ENCODE assay signal across 11 mouse cellular contexts in the genomic region with DNA sequence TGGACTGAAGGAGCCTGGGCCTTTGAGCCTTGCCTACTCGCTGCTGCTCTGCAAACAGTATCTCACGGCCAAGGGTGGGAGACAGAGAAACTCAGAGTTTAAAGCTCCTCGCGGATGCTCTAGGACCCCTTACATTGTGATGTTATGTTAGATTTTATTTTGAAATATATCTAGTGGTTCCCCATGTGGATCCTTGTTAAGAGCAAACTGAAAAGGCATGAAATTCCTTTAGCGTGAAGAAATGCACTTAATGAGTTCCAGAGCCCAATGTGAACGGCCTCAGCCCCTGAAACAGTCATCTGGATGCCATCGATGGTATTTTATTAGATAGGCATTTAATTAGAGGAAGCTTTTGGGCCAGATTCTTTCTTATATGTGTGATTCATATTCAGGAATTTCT.
DNase-seq lines count a peak whose midpoint lies in the region; ATAC-seq lines count a peak whose summit lies in the region.
"Had no signal": no experiment of that assay in that cellular context is flagged by ENCODE, and none has a peak within 500 bp of the region (broad histone marks: within the 10 kb centered on the region; RNA-seq: fewer than 3 reads in every experiment).

No protein-coding gene starts in this region.

- DNase-seq in heart, postnatal 14 days: no peak
- DNase-seq in midbrain, embryonic 14.5 days: no peak
- peak; percentile 34 for DNase-seq in skeletal muscle tissue, adult 2 months (ENCODE audit: low read depth, low spot score)
- no peak for DNase-seq in frontal cortex, postnatal 25 days (ENCODE audit: low spot score in 2 of 2)
- no peak for DNase-seq in kidney, postnatal 25 days
- DNase-seq: lung, adult 18-20 months; right cerebral cortex, postnatal 14 days had no signal

- no peak overlapping the region for H3K4me2 ChIP-seq in heart, embryonic 14.5 days (ENCODE audit: low read length)
- H3K4me2 ChIP-seq in midbrain, embryonic 16.5 days (ENCODE audit: low read length): no peak overlapping the region
- no peak overlapping the region for H3K4me2 ChIP-seq in midbrain, embryonic 14.5 days (ENCODE audit: low read length)
- H3K4me2 ChIP-seq in embryonic facial prominence, embryonic 15.5 days (replicated peaks): no peak overlapping the region

- no peaks in the 10 kb centered on the region for H3K9me3 ChIP-seq in heart, embryonic 14.5 days (ENCODE audit: control insufficient read depth, low read length)
- no peaks in the 10 kb centered on the region for H3K9me3 ChIP-seq in midbrain, embryonic 16.5 days (replicated peaks; ENCODE audit: control insufficient read depth, low read length, poor library complexity, severe bottlenecking)
- no peaks in the 10 kb centered on the region for H3K9me3 ChIP-seq in midbrain, embryonic 14.5 days (ENCODE audit: control insufficient read depth, low read length)
- H3K9me3 ChIP-seq in embryonic facial prominence, embryonic 15.5 days (replicated peaks): no peaks in the 10 kb centered on the region

- no peak overlapping the region for H3K4me3 ChIP-seq in heart, embryonic 14.5 days (ENCODE audit: control insufficient read depth in 1 of 2, insufficient read depth in 1 of 2, low read depth in 1 of 2, low read length in 2 of 2)
- H3K4me3 ChIP-seq in midbrain, embryonic 16.5 days (ENCODE audit: low read depth, low read length): no peak overlapping the region
- H3K4me3 ChIP-seq in midbrain, embryonic 14.5 days (replicated peaks; ENCODE audit: low read depth, low read length): no peak overlapping the region
- H3K4me3 ChIP-seq in embryonic facial prominence, embryonic 15.5 days (replicated peaks): no peak overlapping the region

- 57% methylated on average over 7 of the region's 7 CpGs for WGBS in heart, embryonic 14.5 days
- 51% methylated on average over 7 of the region's 7 CpGs for WGBS in midbrain, embryonic 16.5 days
- WGBS in midbrain, embryonic 14.5 days: 65% methylated on average over 7 of the region's 7 CpGs
- WGBS in embryonic facial prominence, embryonic 15.5 days: 28% methylated on average over 7 of the region's 7 CpGs

- H3K27me3 ChIP-seq in heart, embryonic 14.5 days (ENCODE audit: control insufficient read depth, insufficient read depth, low read length): no peaks in the 10 kb centered on the region
- no peaks in the 10 kb centered on the region for H3K27me3 ChIP-seq in midbrain, embryonic 16.5 days (ENCODE audit: control insufficient read depth, insufficient read depth, low read depth, low read length)
- H3K27me3 ChIP-seq in midbrain, embryonic 14.5 days (ENCODE audit: control insufficient read depth, insufficient read depth, low read length): no peaks in the 10 kb centered on the region
- no peaks in the 10 kb centered on the region for H3K27me3 ChIP-seq in embryonic facial prominence, embryonic 15.5 days

- H3K36me3 ChIP-seq in heart, embryonic 14.5 days (ENCODE audit: control insufficient read depth, insufficient read depth, low read length): peaks cover 44% of the 10 kb centered on the region
- H3K36me3 ChIP-seq in midbrain, embryonic 16.5 days (ENCODE audit: control insufficient read depth, insufficient read depth, low read length): peaks cover 11% of the 10 kb centered on the region
- peaks cover 25% of the 10 kb centered on the region for H3K36me3 ChIP-seq in midbrain, embryonic 14.5 days (ENCODE audit: control insufficient read depth, insufficient read depth, low read length)
- peaks cover 32% of the 10 kb centered on the region for H3K36me3 ChIP-seq in embryonic facial prominence, embryonic 15.5 days

- 0 out of 2 replicates have a peak overlapping the region, but pooled peaks have one; percentile 3 for H3K9ac ChIP-seq in heart, embryonic 14.5 days (ENCODE audit: low read length)
- H3K9ac ChIP-seq in midbrain, embryonic 16.5 days (ENCODE audit: low read depth, low read length): no peak overlapping the region
- H3K9ac ChIP-seq in midbrain, embryonic 14.5 days (replicated peaks; ENCODE audit: low read length): no peak overlapping the region
- H3K9ac ChIP-seq in embryonic facial prominence, embryonic 15.5 days: no peak overlapping the region

- peaks cover 17 to 31% of the 10 kb centered on the region in 2 experiments for H3K4me1 ChIP-seq in heart, embryonic 14.5 days (ENCODE audit: control insufficient read depth in 2 of 2, insufficient read depth in 2 of 2, low read length in 2 of 2)
- H3K4me1 ChIP-seq in midbrain, embryonic 16.5 days (ENCODE audit: control insufficient read depth, insufficient read depth, low read length): no peaks in the 10 kb centered on the region
- H3K4me1 ChIP-seq in midbrain, embryonic 14.5 days (ENCODE audit: control insufficient read depth, insufficient read depth, low read length): no peaks in the 10 kb centered on the region
- peaks cover 40% of the 10 kb centered on the region for H3K4me1 ChIP-seq in embryonic facial prominence, embryonic 15.5 days

- ATAC-seq in heart, embryonic 14.5 days (ENCODE audit: insufficient number of reproducible peaks, insufficient read depth, low FRiP score, low read depth): no peak
- ATAC-seq in midbrain, embryonic 16.5 days: no peak
- no peak for ATAC-seq in midbrain, embryonic 14.5 days (ENCODE audit: low FRiP score, low TSS enrichment)
- ATAC-seq in embryonic facial prominence, embryonic 15.5 days (ENCODE audit: insufficient number of reproducible peaks, low FRiP score, low TSS enrichment, low read depth): peak; percentile 75
- ATAC-seq: activated CD4-positive, CD25-positive, alpha-beta regulatory T cell, adult 4 months had no signal

- H3K27ac ChIP-seq in heart, embryonic 14.5 days (replicated peaks in 1 of 2; ENCODE audit: control insufficient read depth in 1 of 2, insufficient read depth in 1 of 2, low read depth in 2 of 2, low read length in 2 of 2): peak overlapping the region; percentile 29 to 56; a peak in 3 of 4 replicates
- H3K27ac ChIP-seq in midbrain, embryonic 16.5 days (ENCODE audit: low read length): 0 out of 2 replicates have a peak overlapping the region, but pooled peaks have one; percentile 12
- no peak overlapping the region for H3K27ac ChIP-seq in midbrain, embryonic 14.5 days (replicated peaks; ENCODE audit: low read depth, low read length)
- peak overlapping the region; percentile 89 for H3K27ac ChIP-seq in embryonic facial prominence, embryonic 15.5 days (replicated peaks)

- intact Hi-C loops in heart, postnatal 14 days (cut with DNase I): no loop called here
